Mouse (Mus musculus) neural tube, embryonic 11.5 days (tissue): ENCODE data around the gene Rag2. TPM values are rescaled to one million over a fixed set of nuclear protein-coding genes. Genes with fewer than 3 reads are reported as not detected.

Experiments used
- ATAC-seq: fragments of 200-750 bp; cut with Nextera tagmentation; 2 replicates; pipeline ENCODE4 v1.8.0; 2017; ENCODE audit warnings: moderate number of reproducible peaks, mild to moderate bottlenecking, moderate TSS enrichment, moderate library complexity; ENCODE audit not compliant: insufficient read depth, low FRiP score, low TSS enrichment
- DNase-seq: peaks from one replicate; pipeline ENCODE4 v3.0.0-alpha.2; 2015; ENCODE audit warnings: low spot score
- H3K27ac ChIP-seq: fragments of 300-500 bp; sonication (generic); 2 replicates; pipeline ENCODE4 v1.5.1; 2014; ENCODE audit warnings: low read depth, mild to moderate bottlenecking, low read length
- H3K27me3 ChIP-seq: fragments of 300-500 bp; sonication (generic); 2 replicates; pipeline ENCODE4 v1.6.1; 2014; ENCODE audit warnings: mild to moderate bottlenecking, low read length, mixed read lengths; ENCODE audit not compliant: control insufficient read depth, insufficient read depth
- H3K36me3 ChIP-seq: fragments of 300-500 bp; sonication (generic); 2 replicates; pipeline ENCODE4 v1.6.1; 2014; ENCODE audit warnings: mild to moderate bottlenecking, low read length, moderate library complexity, mixed read lengths; ENCODE audit not compliant: control insufficient read depth, insufficient read depth
- H3K4me1 ChIP-seq: fragments of 300-500 bp; sonication (generic); 2 replicates; pipeline ENCODE4 v1.6.1; 2014; ENCODE audit warnings: low read length, mixed read lengths; ENCODE audit not compliant: control insufficient read depth, insufficient read depth
- H3K4me2 ChIP-seq: fragments of 300-500 bp; sonication (generic); 2 replicates; pipeline ENCODE4 v1.6.1; 2014; ENCODE audit warnings: low read depth, mild to moderate bottlenecking, moderate library complexity
- H3K4me3 ChIP-seq: fragments of 300-500 bp; sonication (generic); 2 replicates; pipeline ENCODE4 v1.5.1; 2014; ENCODE audit warnings: low read depth, low read length
- H3K9ac ChIP-seq: fragments of 300-500 bp; sonication (generic); 2 replicates; pipeline ENCODE4 v1.6.1; 2014; ENCODE audit warnings: mild to moderate bottlenecking, low read length
- H3K9me3 ChIP-seq: fragments of 300-500 bp; sonication (generic); 2 replicates; pipeline ENCODE4 v1.6.1; 2016; ENCODE audit warnings: low read length; ENCODE audit not compliant: control insufficient read depth
- WGBS: fragments of 180-500 bp; shearing (Covaris S2); extraction: QIAGEN DNeasy Blood & Tissue Kit; methylation state at CpG from one replicate; pipeline ENCODE4 v1.1.7; 2014; 5-methylcytosine and 5-hydroxymethylcytosine counted together
- polyA plus RNA-seq: library from polyadenylated mRNA; unstranded; fragments of >200 nt; fragmentation: Nextera tagmentation; extraction: Ambion mirVana; gene quantifications from 2 replicates; pipeline ENCODE4 v1.2.1, GENCODE M21; 2014

The Rag2 gene
- polyA plus RNA-seq, 1 experiment from 2014 or later = not detected

DNA sequence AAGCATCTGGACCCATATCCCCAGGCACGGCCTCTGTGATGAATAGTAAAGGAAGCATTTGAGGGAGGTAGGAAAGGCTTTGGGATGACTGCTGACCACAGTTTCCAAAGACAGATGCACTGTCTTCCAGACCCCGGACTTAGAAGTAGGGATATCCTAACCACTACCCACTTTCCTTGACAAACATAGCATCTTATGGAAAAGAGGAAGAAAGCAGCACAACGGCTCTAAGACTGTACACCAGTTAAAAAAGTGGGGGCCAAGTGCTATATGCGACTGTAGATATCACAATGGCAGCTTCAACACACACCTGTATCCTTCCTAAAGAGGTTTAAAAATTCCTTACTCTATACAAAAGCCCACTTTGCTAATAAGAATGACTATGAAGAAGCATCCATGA lies 6.1 kb upstream of the Rag2 start:
- H3K27me3 ChIP-seq = no peaks in the 10 kb centered on the region
- ATAC-seq = no peak

DNA sequence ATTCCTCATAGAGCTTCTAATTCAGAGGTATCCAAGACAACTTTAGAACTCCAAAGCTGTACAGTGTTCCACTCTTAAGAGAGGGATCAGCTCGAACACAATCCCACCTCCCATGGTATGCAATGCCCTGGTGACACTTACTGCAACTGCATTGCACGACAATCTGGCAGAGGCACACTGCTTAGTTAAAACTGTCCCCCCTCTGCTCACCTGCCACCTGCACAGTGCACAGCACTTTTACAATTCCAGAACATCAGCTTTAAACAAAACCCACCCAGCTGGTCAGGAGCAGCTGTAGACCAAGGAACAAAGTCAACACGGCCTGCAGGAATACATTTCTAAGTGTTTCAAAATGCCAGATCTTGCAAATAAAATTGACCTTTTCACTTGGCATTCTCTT lies 3.6 kb upstream of the Rag2 start:
- H3K4me3 ChIP-seq = no peak overlapping the region
- no peak for DNase-seq
- no peak overlapping the region for H3K4me2 ChIP-seq
- H3K27ac ChIP-seq = no peak overlapping the region
- no peak overlapping the region for H3K9ac ChIP-seq
- no peaks in the 10 kb centered on the region for H3K9me3 ChIP-seq
- H3K36me3 ChIP-seq = no peaks in the 10 kb centered on the region
- no peaks in the 10 kb centered on the region for H3K27me3 ChIP-seq
- ATAC-seq = no peak
- WGBS = 80% methylated on average over 3 of the region's 3 CpGs
- H3K4me1 ChIP-seq = peaks cover 6% of the 10 kb centered on the region; the same call in 1 of the 2 replicates

More for the DNA sequence above, 6.1 kb upstream of the Rag2 start:
- Histone ChIP-seq H3K36me3 (no peaks in the 10 kb centered on the region), H3K9me3 (no peaks in the 10 kb centered on the region), H3K4me3 (no peak overlapping the region), H3K4me2 (no peak overlapping the region), H3K27ac (no peak overlapping the region), H3K9ac (no peak overlapping the region), H3K4me1 (no peaks in the 10 kb centered on the region)
- WGBS = 84% methylated on average over 4 of the region's 4 CpGs
- DNase-seq = no peak

DNA sequence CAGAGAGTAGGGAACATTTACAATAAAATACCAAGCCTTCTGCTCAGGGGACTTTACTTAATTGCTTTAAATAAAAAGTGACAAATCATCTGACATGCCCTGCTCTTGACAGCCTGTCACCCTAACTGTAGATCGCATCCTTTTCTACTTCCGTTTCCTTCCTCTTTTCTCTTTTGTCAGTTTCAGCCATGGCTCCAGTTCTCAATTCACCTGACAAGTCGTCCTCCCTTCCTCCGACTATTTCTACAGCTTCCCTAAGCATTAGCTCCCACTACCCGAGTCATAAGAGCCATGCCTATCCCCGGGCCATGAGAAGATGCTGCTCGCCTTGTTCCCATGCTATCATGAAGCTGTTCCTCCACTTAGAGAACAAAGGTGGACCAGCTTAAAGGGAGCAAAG lies 2.9 kb upstream of the Rag2 start:
- peaks cover 6% of the 10 kb centered on the region; the same call in 1 of the 2 replicates for H3K4me1 ChIP-seq
- ATAC-seq = no peak
- no peak for DNase-seq

DNA sequence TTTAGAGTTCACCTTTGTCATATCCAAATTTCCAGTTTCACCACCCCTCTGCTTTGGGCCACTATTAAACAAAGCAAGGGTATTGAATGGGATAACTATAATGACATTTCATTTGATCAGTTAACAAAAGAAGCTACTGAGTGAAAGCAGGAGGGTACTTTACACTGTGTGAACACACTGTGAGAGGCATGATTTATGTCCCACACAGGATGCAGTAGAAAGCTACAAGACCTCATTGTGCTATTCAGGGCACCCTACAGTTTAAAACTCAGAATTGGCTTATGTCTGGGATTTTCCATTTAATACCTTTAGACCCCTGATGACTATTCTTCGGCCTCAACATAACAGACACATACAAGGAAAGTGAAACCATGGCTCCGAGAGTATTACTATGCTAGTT lies 1.5 kb upstream of the Rag2 start:
- Histone ChIP-seq H3K4me1 (peaks cover 6% of the 10 kb centered on the region; the same call in 1 of the 2 replicates), H3K27ac (no peak overlapping the region), H3K4me3 (no peak overlapping the region), H3K36me3 (no peaks in the 10 kb centered on the region), H3K4me2 (no peak overlapping the region), H3K9ac (no peak overlapping the region), H3K27me3 (no peaks in the 10 kb centered on the region), H3K9me3 (no peaks in the 10 kb centered on the region)
- ATAC-seq (peak; percentile 71), DNase-seq (no peak)
- WGBS = 51% methylated on average over 2 of the region's 2 CpGs

More for the DNA sequence above, 2.9 kb upstream of the Rag2 start:
- Histone ChIP-seq H3K4me2 (no peak overlapping the region), H3K9ac (no peak overlapping the region), H3K9me3 (no peaks in the 10 kb centered on the region), H3K27me3 (no peaks in the 10 kb centered on the region), H3K36me3 (no peaks in the 10 kb centered on the region), H3K4me3 (no peak overlapping the region), H3K27ac (no peak overlapping the region)
- WGBS = 76% methylated on average over 7 of the region's 7 CpGs

DNA sequence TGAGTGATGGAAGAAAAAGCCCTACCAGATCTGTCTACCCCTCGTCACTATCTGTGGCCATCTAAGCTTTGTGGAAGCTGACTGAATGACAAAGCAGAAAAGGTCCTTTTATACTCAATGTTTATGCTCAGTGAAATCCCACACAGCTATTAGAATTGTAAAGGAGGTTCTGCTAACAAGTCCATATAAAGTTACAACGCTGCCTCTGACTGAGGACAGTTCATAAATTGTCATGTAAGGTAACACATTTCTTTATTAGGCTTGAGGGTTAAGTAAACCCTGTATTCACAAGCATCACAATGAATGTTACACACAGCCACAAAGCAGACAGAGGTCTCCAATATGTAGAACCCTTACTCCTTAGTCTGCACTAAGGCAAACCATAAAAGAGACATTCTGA lies 507 bp upstream of the Rag2 start:
- no peak overlapping the region for H3K27ac ChIP-seq
- ATAC-seq (no peak), DNase-seq (no peak)
- H3K9ac ChIP-seq = no peak overlapping the region
- peaks cover 6% of the 10 kb centered on the region; the same call in 1 of the 2 replicates for H3K4me1 ChIP-seq
- H3K4me2 ChIP-seq = no peak overlapping the region
- no peaks in the 10 kb centered on the region for H3K9me3 ChIP-seq
- no peaks in the 10 kb centered on the region for H3K27me3 ChIP-seq
- WGBS = 44% methylated on average over 2 of the region's 2 CpGs
- H3K36me3 ChIP-seq = no peaks in the 10 kb centered on the region
- H3K4me3 ChIP-seq = no peak overlapping the region

DNA sequence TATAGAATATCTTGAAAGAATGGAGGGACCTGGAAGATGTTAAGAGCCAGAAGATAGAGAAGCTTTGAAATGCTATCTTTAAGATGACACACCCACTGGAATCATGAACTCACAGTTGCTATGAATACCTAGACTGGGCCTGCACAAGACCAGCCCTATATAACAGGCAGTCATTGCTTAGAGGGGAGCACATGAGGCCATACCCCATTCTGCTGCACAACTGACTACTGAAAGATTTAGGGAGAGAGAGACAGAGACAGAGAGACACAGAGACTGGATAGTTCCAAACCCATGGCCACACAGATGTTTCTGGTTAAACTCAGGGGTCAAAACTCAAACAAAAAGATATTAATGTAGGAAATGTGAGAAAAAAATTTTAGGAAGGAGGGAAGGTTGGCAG lies 2.7 kb downstream of the Rag2 start:
- H3K9ac ChIP-seq = no peak overlapping the region
- H3K9me3 ChIP-seq = no peaks in the 10 kb centered on the region
- H3K4me2 ChIP-seq = no peak overlapping the region
- ATAC-seq (no peak), DNase-seq (no peak)
- no peak overlapping the region for H3K4me3 ChIP-seq
- H3K27me3 ChIP-seq = no peaks in the 10 kb centered on the region
- no peak overlapping the region for H3K27ac ChIP-seq
- H3K36me3 ChIP-seq = no peaks in the 10 kb centered on the region
- H3K4me1 ChIP-seq = peaks cover 6% of the 10 kb centered on the region; the same call in 1 of the 2 replicates

DNA sequence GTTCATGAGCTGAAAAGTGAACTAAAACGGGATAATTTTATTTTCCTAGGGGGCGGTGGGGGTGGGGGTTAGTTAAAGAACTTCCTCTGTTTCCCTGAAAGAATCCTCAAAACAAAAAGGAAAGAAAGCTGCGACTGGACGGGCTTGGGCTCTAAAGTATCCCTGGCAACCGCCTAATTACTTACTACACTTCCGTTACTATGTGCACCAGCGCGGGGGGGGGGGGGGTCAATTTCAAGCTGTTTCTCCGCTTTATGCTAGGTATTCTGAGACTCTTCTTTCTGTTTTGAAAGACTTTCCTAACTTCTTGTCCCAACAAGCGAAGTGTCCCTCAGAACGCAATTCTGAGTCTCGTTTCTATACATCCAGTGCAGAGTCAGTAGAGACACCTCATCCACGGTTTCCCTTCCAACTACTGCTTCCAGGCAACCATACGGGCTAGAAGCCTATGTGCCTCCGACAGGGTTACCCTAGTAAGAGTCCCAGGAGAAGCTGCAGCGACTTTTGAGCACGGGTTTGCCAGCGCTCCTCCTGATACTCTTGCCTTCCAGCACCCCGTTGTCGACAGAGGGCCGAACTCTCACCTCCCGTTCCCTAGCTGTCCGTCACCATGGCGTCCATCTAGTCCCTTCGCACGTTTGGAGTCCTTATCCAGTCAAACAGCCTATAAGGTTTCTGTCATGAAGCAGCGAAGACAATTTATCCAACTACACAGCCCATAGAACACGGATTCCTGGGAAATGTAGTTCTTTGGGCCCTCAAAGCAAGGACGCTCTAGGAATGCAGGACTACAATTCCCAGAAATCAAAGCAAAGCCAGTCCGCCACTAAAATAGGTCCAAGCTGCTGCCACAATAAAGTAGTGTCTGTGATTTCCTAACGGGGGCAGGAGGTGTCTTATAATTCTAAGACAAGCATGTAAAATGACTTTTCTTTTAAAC lies 4.0 kb downstream of the Rag2 start:
- Histone ChIP-seq H3K9me3 (no peaks in the 10 kb centered on the region), H3K4me3 (peak overlapping the region; percentile 51), H3K9ac (peak overlapping the region; percentile 60), H3K27ac (peak overlapping the region; percentile 55), H3K27me3 (no peaks in the 10 kb centered on the region), H3K4me1 (peaks cover 6% of the 10 kb centered on the region; the same call in 1 of the 2 replicates), H3K4me2 (peak overlapping the region; percentile 48), H3K36me3 (no peaks in the 10 kb centered on the region)
- ATAC-seq = peak; percentile 94
- DNase-seq = peak; percentile 87
- 2% methylated on average over 31 of the region's 31 CpGs for WGBS

DNA sequence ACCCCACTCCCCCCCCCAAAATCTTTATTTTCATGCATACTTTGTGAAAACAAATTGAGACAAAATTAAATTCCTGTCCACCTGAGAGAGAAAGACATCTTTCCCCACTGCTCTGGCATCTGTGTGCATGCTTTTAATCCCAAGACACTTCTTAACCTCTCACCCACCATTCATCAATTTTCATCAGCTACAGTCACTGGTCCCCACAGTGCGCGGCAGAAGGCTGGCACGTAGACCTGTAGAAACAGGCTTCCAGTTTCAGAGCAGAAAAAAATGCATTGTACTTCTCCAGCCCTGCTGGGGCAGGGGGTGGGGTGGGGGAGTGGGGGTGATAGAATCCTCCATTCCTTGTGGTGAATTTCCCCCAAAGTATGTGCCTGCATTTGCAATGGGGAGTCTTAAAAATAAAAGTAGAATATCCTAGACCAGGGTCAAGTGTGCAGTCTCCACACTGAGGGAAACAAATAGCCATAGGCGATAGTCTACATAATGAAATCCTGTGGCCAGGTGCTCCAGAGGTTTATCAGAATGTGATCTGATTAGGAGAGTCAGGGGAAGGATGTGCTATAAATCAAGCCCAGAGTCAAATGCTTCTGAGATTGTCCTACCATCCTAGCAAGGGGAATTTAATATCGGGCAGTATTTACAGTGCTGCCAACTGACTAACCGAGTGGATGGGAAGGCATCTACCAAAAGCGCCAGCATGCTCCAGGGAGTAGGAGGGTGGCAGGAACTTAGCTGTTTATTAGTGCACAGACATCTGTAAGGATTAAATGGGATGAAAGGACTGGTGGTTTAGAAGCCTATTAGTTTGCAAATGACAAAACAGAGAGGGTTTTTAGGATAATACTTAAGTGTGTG lies 14.7 kb downstream of the Rag2 start:
- Histone ChIP-seq H3K9ac (no peak overlapping the region), H3K36me3 (no peaks in the 10 kb centered on the region), H3K4me1 (0 out of 2 replicates have a peak, but pooled peaks cover 2% of the 10 kb centered on the region), H3K4me3 (no peak overlapping the region), H3K4me2 (no peak overlapping the region), H3K27ac (no peak overlapping the region), H3K9me3 (no peaks in the 10 kb centered on the region), H3K27me3 (no peaks in the 10 kb centered on the region)
- ATAC-seq (peak; percentile 45; the same call in 1 of the 2 replicates), DNase-seq (peak; percentile 47)
- 39% methylated on average over 7 of the region's 7 CpGs for WGBS
